Mouse (Mus musculus) brain, embryonic 14.5 days (tissue): ENCODE data around the gene Kcnk10.

Source experiments
- CTCF ChIP-seq: fragments of 200-500 bp; IDR thresholded peaks from 2 replicates; pipeline ENCODE4 v1.5.1; 2012; ENCODE audit warnings: inconsistent platforms, mild to moderate bottlenecking, moderate library complexity, borderline replicate concordance; ENCODE audit not compliant: insufficient read depth, insufficient read length; ENCODE audit errors: extremely low read depth
- POLR2A ChIP-seq: fragments of 200-500 bp; IDR thresholded peaks from 2 replicates; pipeline ENCODE4 v1.6.1; 2012; ENCODE audit warnings: mild to moderate bottlenecking, inconsistent platforms, borderline replicate concordance; ENCODE audit not compliant: poor library complexity, insufficient read depth, insufficient read length, severe bottlenecking; ENCODE audit errors: extremely low read depth

DNA sequence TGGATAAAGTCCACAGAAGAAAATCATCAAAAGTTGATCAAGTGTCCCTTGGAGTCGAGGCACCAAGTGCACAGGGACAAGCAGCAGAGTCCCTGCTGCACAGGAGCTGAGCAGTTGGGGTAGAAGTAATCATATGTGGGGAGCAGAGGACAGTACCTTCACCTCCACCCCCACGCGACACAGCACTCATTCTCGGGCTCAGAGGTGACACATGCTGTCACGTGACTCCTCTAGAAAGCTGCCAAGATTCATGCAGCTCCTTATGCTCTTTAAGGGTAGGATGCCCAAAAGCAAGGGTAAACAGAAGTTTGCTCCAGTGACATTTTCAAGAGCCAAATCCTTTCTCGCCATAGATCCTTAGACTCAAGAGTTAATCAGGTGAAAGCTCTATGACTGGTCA lies 42.1 kb downstream of the Kcnk10 start:
- TF ChIP-seq CTCF (no peak), POLR2A (no peak)
